23 mouse cellular contexts compared by ENCODE assay signal in genomic region chr10:22303736-22304135, GRCm38 (mm10). TPM values are rescaled to one million over a fixed set of nuclear protein-coding genes. Genes with fewer than 3 reads are reported as not detected.
DNase-seq lines count a peak whose midpoint lies in the region; ATAC-seq and TF ChIP-seq lines count a peak whose summit lies in the region.
"Had no signal": no experiment of that assay in that cellular context is flagged by ENCODE, and none has a peak within 500 bp of the region (broad histone marks: within the 10 kb centered on the region; RNA-seq: fewer than 3 reads in every experiment).

No protein-coding gene starts in this region.

- no peak overlapping the region for H3K4me2 ChIP-seq in lung, postnatal 0 days (replicated peaks; ENCODE audit: low read depth, low read length)
- H3K4me2 ChIP-seq in liver, embryonic 11.5 days, result no peak overlapping the region
- H3K4me2 ChIP-seq: embryonic facial prominence, embryonic 15.5 days; hindbrain, embryonic 12.5 days had no signal

- no peaks in the 10 kb centered on the region for H3K36me3 ChIP-seq in lung, postnatal 0 days (ENCODE audit: insufficient read depth, low read length)
- H3K36me3 ChIP-seq in liver, embryonic 11.5 days (ENCODE audit: control insufficient read depth, insufficient read depth, low read length), result no peaks in the 10 kb centered on the region
- H3K36me3 ChIP-seq: embryonic facial prominence, embryonic 15.5 days; forebrain, embryonic 10.5 days; heart, embryonic 10.5 days; hindbrain, embryonic 12.5 days had no signal

- H3K27ac ChIP-seq in lung, postnatal 0 days (ENCODE audit: low read length), result no peak overlapping the region
- no peak overlapping the region for H3K27ac ChIP-seq in liver, embryonic 11.5 days (ENCODE audit: low read depth, low read length)
- H3K27ac ChIP-seq: embryonic facial prominence, embryonic 15.5 days; forebrain, embryonic 10.5 days; heart, embryonic 10.5 days; hindbrain, embryonic 12.5 days; hindbrain, postnatal 0 days had no signal

- no peak overlapping the region for H3K9ac ChIP-seq in lung, postnatal 0 days (replicated peaks; ENCODE audit: low read depth)
- no peak overlapping the region for H3K9ac ChIP-seq in liver, embryonic 11.5 days (ENCODE audit: low read depth, low read length)
- H3K9ac ChIP-seq: embryonic facial prominence, embryonic 15.5 days; hindbrain, embryonic 12.5 days had no signal

- no peak overlapping the region for H3K4me3 ChIP-seq in lung, postnatal 0 days (ENCODE audit: low read depth, low read length)
- no peak overlapping the region for H3K4me3 ChIP-seq in liver, embryonic 11.5 days (ENCODE audit: low read depth, low read length)
- H3K4me3 ChIP-seq: embryonic facial prominence, embryonic 15.5 days; erythroblast, embryonic 14.5 days; forebrain, embryonic 10.5 days; heart, embryonic 10.5 days; hindbrain, embryonic 12.5 days had no signal

- H3K27me3 ChIP-seq in lung, postnatal 0 days (replicated peaks; ENCODE audit: insufficient read depth, low read length), result no peaks in the 10 kb centered on the region
- no peaks in the 10 kb centered on the region for H3K27me3 ChIP-seq in liver, embryonic 11.5 days (replicated peaks; ENCODE audit: control insufficient read depth, insufficient read depth, low read length)
- H3K27me3 ChIP-seq: CH12.LX; embryonic facial prominence, embryonic 15.5 days; hindbrain, embryonic 12.5 days; Patski had no signal

- ATAC-seq in activated CD4-positive, CD25-positive, alpha-beta regulatory T cell, adult 4 months, result peak; percentile 3
- no peak for ATAC-seq in lung, postnatal 0 days
- ATAC-seq in liver, embryonic 11.5 days (replicated peaks; ENCODE audit: low FRiP score), result no peak
- ATAC-seq: forebrain, embryonic 14.5 days; hindbrain, postnatal 0 days; Patski had no signal

- H3K4me1 ChIP-seq in lung, postnatal 0 days (ENCODE audit: insufficient read depth, low read depth, low read length), result no peaks in the 10 kb centered on the region
- H3K4me1 ChIP-seq in liver, embryonic 11.5 days (replicated peaks; ENCODE audit: control insufficient read depth, insufficient read depth, low read length), result no peaks in the 10 kb centered on the region
- H3K4me1 ChIP-seq: embryonic facial prominence, embryonic 15.5 days; forebrain, embryonic 10.5 days; heart, embryonic 10.5 days; hindbrain, embryonic 12.5 days had no signal

- TF ChIP-seq CTCF in lung, postnatal 0 days (IDR thresholded peaks at IDR 0.05), result no peak

- WGBS in lung, postnatal 0 days, result 79% methylated on average over 6 of the region's 6 CpGs
- WGBS in liver, embryonic 11.5 days, result 81% methylated on average over 6 of the region's 6 CpGs

- DNase-seq in thymus, postnatal 0 days (ENCODE audit: low spot score), result peak; percentile 45
- DNase-seq in thymus, postnatal 10 days (ENCODE audit: low spot score in 2 of 2), result no peak
- peak; percentile 72 for DNase-seq in CD4-positive, CD25-positive, alpha-beta regulatory T cell, adult 2 months (ENCODE audit: low read depth, low spot score)
- no peak for DNase-seq in lung, postnatal 0 days (ENCODE audit: low spot score)
- no peak for DNase-seq in liver, embryonic 11.5 days (ENCODE audit: low spot score)
- DNase-seq: adrenal gland, adult 2 months; adrenal gland, postnatal 25 days; cerebellum, adult 18-20 months; cerebellum, postnatal 10 days; gastrocnemius, postnatal 36 days; heart, adult 18-20 months; heart, postnatal 10 days; heart, postnatal 4 days had no signal

- no peak for TF ChIP-seq EP300 in lung, postnatal 0 days (IDR thresholded peaks at IDR 0.05)

- H3K9me3 ChIP-seq in lung, postnatal 0 days (ENCODE audit: low read length), result no peaks in the 10 kb centered on the region
- H3K9me3 ChIP-seq in liver, embryonic 11.5 days (ENCODE audit: control insufficient read depth, low read length), result no peaks in the 10 kb centered on the region
- H3K9me3 ChIP-seq: embryonic facial prominence, embryonic 15.5 days; forebrain, embryonic 10.5 days; heart, embryonic 10.5 days; hindbrain, embryonic 12.5 days had no signal

RNA-seq across cellular contexts. Expression of gene Raet1d, which starts 56.6 kb away (rescaled TPM):
- polyA plus RNA-seq in thymus, postnatal 0 days (2015; fragmentation: Nextera tagmentation; extraction: Ambion mirVana), result 0.56 and 0.58 TPM in 2 replicates
- under 1 TPM; 0.34 to 0.46 TPM for polyA plus RNA-seq in activated CD4-positive, CD25-positive, alpha-beta regulatory T cell, adult 4 months (2017; shearing (Covaris generic))
- 0.51 and 1.3 TPM in 2 replicates for polyA plus RNA-seq in lung, postnatal 0 days (2015; fragmentation: Nextera tagmentation; extraction: Ambion mirVana)
- 8.0 and 8.1 TPM in 2 replicates for polyA plus RNA-seq in liver, embryonic 11.5 days (2014; fragmentation: Nextera tagmentation; extraction: Ambion mirVana)
- polyA plus RNA-seq: adrenal gland, adult 2 months; erythroblast, embryonic 14.5 days had no signal

Comparison
In these comparisons a context has a peak if more than half of its experiments do, and no peak if none do; other contexts are left out.
1. DNase-seq: peak in thymus, postnatal 0 days (single experiment) and CD4-positive, CD25-positive, alpha-beta regulatory T cell, adult 2 months (single experiment); none in thymus, postnatal 10 days (0 of 2), lung, postnatal 0 days (single experiment) and liver, embryonic 11.5 days (single experiment).